Mouse (Mus musculus) ES-Bruce4 (cell line): ENCODE results near the gene Ube2l6.

Experiments
- CTCF ChIP-seq: IDR thresholded peaks from one replicate; pipeline ENCODE4 v1.8.1; 2011; ENCODE audit warnings: low read depth, low read length
- POLR2A ChIP-seq: IDR thresholded peaks from one replicate; pipeline ENCODE4 v1.8.1; 2011; ENCODE audit warnings: low read length; ENCODE audit not compliant: insufficient read depth

DNA sequence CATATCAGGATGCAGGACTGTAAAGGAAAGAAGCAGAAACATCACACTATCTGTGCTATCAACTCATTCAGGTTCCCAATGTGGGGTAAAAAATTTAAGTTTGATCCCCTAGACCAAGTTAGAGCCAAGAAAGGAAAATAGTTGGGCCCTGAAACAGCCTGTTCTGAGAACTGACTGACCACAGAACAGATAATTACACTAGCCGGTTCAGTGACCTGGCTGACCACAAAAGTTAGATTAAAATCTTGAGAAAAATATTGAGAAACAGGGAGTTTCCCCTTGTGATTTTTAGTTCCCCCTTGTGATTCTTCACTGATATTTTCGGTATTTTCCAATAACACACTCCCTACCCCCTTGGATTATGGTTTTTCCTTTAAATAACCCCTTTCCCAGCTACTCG lies 4.8 kb upstream of the Ube2l6 start:
- TF ChIP-seq CTCF (no peak), POLR2A (no peak)
